Mouse (Mus musculus) stomach, postnatal 0 days (tissue): ENCODE results near the gene Itgae.

Source experiments
- CTCF ChIP-seq: IDR thresholded peaks from 2 replicates; pipeline ENCODE4 v1.5.1; 2016; ENCODE audit warnings: antibody characterized with exemption, low read depth, mild to moderate bottlenecking, moderate library complexity
- EP300 ChIP-seq: optimal IDR thresholded peaks from 2 replicates; pipeline ENCODE3; 2016; ENCODE audit warnings: antibody characterized with exemption

- no peak for TF ChIP-seq CTCF
- no peak for TF ChIP-seq EP300
Measured at GRCm38 (mm10) chr11:73176608-73177508, 86.5 kb downstream of the Itgae start, which contains the start of the genes Emc6 and Tax1bp3.
